In genomic region chr12:85436021-85436621, GRCm38 (mm10) we compare ENCODE assay signal across 9 mouse cellular contexts. TPM values are rescaled to one million over a fixed set of nuclear protein-coding genes. Genes with fewer than 3 reads are reported as not detected.
DNase-seq lines count a peak whose midpoint lies in the region; ATAC-seq and TF ChIP-seq lines count a peak whose summit lies in the region.
"Had no signal": no experiment of that assay in that cellular context is flagged by ENCODE, and none has a peak within 500 bp of the region (broad histone marks: within the 10 kb centered on the region; RNA-seq: fewer than 3 reads in every experiment).

No protein-coding gene starts in this region.

- DNase-seq in MN1 (ENCODE audit: low spot score), result peak; percentile 81
- peak; percentile 80 for DNase-seq in cerebellum, adult 11 months
- peak; percentile 72 to 75 for DNase-seq in frontal cortex, postnatal 25 days (ENCODE audit: low spot score in 2 of 2)
- DNase-seq in hindbrain, embryonic 14.5 days (ENCODE audit: low spot score), result peak; percentile 47
- DNase-seq in stomach, postnatal 0 days (ENCODE audit: low spot score), result peak; percentile 53
- no peak for DNase-seq in embryo, embryonic 10 days (ENCODE audit: low spot score)

- peaks cover 22% of the 10 kb centered on the region for H3K4me1 ChIP-seq in hindbrain, embryonic 14.5 days (replicated peaks; ENCODE audit: control insufficient read depth, insufficient read depth, low read length)
- H3K4me1 ChIP-seq in limb, embryonic 15.5 days, result peaks cover 45% of the 10 kb centered on the region
- H3K4me1 ChIP-seq in stomach, postnatal 0 days (replicated peaks; ENCODE audit: control insufficient read depth, insufficient read depth), result peaks cover 11% of the 10 kb centered on the region
- H3K4me1 ChIP-seq: liver, embryonic 15.5 days had no signal

- peak; percentile 77 for ATAC-seq in hindbrain, embryonic 14.5 days (ENCODE audit: low FRiP score)
- peak; percentile 48; the same call in 1 of the 2 replicates for ATAC-seq in limb, embryonic 15.5 days (ENCODE audit: insufficient number of reproducible peaks, low FRiP score, low TSS enrichment, low read depth)
- ATAC-seq in stomach, postnatal 0 days (ENCODE audit: low FRiP score, low TSS enrichment), result peak; percentile 73
- ATAC-seq in CD4-positive, CD25-positive, alpha-beta regulatory T cell, adult 4 months, result no peak

- no peaks in the 10 kb centered on the region for H3K27me3 ChIP-seq in hindbrain, embryonic 14.5 days (ENCODE audit: control insufficient read depth, insufficient read depth, low read length)
- no peaks in the 10 kb centered on the region for H3K27me3 ChIP-seq in limb, embryonic 15.5 days
- no peaks in the 10 kb centered on the region for H3K27me3 ChIP-seq in stomach, postnatal 0 days (ENCODE audit: control insufficient read depth, insufficient read depth, low read length)

- no peak overlapping the region for H3K4me3 ChIP-seq in hindbrain, embryonic 14.5 days (replicated peaks; ENCODE audit: low read length)
- H3K4me3 ChIP-seq in limb, embryonic 15.5 days, result no peak overlapping the region
- no peak overlapping the region for H3K4me3 ChIP-seq in stomach, postnatal 0 days (ENCODE audit: low read depth, low read length)
- H3K4me3 ChIP-seq: liver, embryonic 15.5 days had no signal

- H3K9me3 ChIP-seq in hindbrain, embryonic 14.5 days (ENCODE audit: control insufficient read depth, low read length), result no peaks in the 10 kb centered on the region
- H3K9me3 ChIP-seq in limb, embryonic 15.5 days, result no peaks in the 10 kb centered on the region
- H3K9me3 ChIP-seq in stomach, postnatal 0 days (ENCODE audit: control insufficient read depth, low read length), result no peaks in the 10 kb centered on the region
- H3K9me3 ChIP-seq: liver, embryonic 15.5 days had no signal

- peak overlapping the region; percentile 78 for H3K27ac ChIP-seq in hindbrain, embryonic 14.5 days
- H3K27ac ChIP-seq in limb, embryonic 15.5 days, result peak overlapping the region; percentile 88
- peak overlapping the region; percentile 69 for H3K27ac ChIP-seq in stomach, postnatal 0 days (replicated peaks)
- H3K27ac ChIP-seq: liver, embryonic 15.5 days had no signal

- no peak for TF ChIP-seq CTCF in stomach, postnatal 0 days (IDR thresholded peaks at IDR 0.05; ENCODE audit: low read depth)

- no peaks in the 10 kb centered on the region for H3K36me3 ChIP-seq in hindbrain, embryonic 14.5 days (replicated peaks; ENCODE audit: control insufficient read depth, insufficient read depth)
- no peaks in the 10 kb centered on the region for H3K36me3 ChIP-seq in limb, embryonic 15.5 days
- H3K36me3 ChIP-seq in stomach, postnatal 0 days (ENCODE audit: control insufficient read depth, insufficient read depth, low read length), result no peaks in the 10 kb centered on the region
- H3K36me3 ChIP-seq: liver, embryonic 15.5 days had no signal

- peak; percentile 39 for TF ChIP-seq EP300 in stomach, postnatal 0 days (optimal IDR thresholded peaks at IDR 0.05)

- peak overlapping the region; percentile 11; the same call in 1 of the 2 replicates for H3K4me2 ChIP-seq in hindbrain, embryonic 14.5 days (replicated peaks)
- no peak overlapping the region for H3K4me2 ChIP-seq in limb, embryonic 15.5 days
- H3K4me2 ChIP-seq in stomach, postnatal 0 days (replicated peaks; ENCODE audit: low read depth), result no peak overlapping the region
- H3K4me2 ChIP-seq: liver, embryonic 15.5 days had no signal

- peak overlapping the region; percentile 25; the same call in 1 of the 2 replicates for H3K9ac ChIP-seq in hindbrain, embryonic 14.5 days
- H3K9ac ChIP-seq in limb, embryonic 15.5 days, result no peak overlapping the region
- H3K9ac ChIP-seq in stomach, postnatal 0 days (ENCODE audit: low read length), result peak overlapping the region; percentile 41
- H3K9ac ChIP-seq: liver, embryonic 15.5 days had no signal

- WGBS in hindbrain, embryonic 14.5 days, result 37% methylated on average over 10 of the region's 10 CpGs
- WGBS in limb, embryonic 15.5 days, result 39% methylated on average over 10 of the region's 10 CpGs
- WGBS in stomach, postnatal 0 days, result 23% methylated on average over 10 of the region's 10 CpGs

RNA-seq across cellular contexts. Expression of gene Fos, which starts 37.6 kb away (rescaled TPM):
- polyA plus RNA-seq in hindbrain, embryonic 14.5 days (2014; fragmentation: Nextera tagmentation; extraction: Ambion mirVana), result 2.7 and 3.4 TPM in 2 replicates
- 38.8 and 48.3 TPM in 2 replicates for polyA plus RNA-seq in limb, embryonic 15.5 days (2015; fragmentation: Nextera tagmentation; extraction: Ambion mirVana)
- 18.2 and 23.2 TPM in 2 replicates for polyA plus RNA-seq in stomach, postnatal 0 days (2015; fragmentation: Nextera tagmentation; extraction: Ambion mirVana)
- 10 to 100 TPM; 11.3 to 39.0 TPM for polyA plus RNA-seq in CD4-positive, CD25-positive, alpha-beta regulatory T cell, adult 4 months (2017; shearing (Covaris generic))
